Mouse (Mus musculus) adrenal gland, adult 8-10 months (tissue): ENCODE results near the gene Gpr65. TPM values are rescaled to one million over a fixed set of nuclear protein-coding genes. Genes with fewer than 3 reads are reported as not detected.
"Not testable (repeated sequence)": the region's sequence is repeated elsewhere in the genome, so short reads cannot be mapped to it uniquely, and the experiment has no call there.

ENCODE experiments used
- DNase-seq: peaks from one replicate; pipeline ENCODE4 v3.0.0; 2022
- total RNA-seq, 4 experiments: library from RNA; stranded (reverse); gene quantifications; 2 replicates each; pipeline ENCODE4 v1.2.4; 2022

The Gpr65 gene
- 1 to 10 TPM; 1.4 to 3.8 (median 2.9) TPM for total RNA-seq

DNA sequence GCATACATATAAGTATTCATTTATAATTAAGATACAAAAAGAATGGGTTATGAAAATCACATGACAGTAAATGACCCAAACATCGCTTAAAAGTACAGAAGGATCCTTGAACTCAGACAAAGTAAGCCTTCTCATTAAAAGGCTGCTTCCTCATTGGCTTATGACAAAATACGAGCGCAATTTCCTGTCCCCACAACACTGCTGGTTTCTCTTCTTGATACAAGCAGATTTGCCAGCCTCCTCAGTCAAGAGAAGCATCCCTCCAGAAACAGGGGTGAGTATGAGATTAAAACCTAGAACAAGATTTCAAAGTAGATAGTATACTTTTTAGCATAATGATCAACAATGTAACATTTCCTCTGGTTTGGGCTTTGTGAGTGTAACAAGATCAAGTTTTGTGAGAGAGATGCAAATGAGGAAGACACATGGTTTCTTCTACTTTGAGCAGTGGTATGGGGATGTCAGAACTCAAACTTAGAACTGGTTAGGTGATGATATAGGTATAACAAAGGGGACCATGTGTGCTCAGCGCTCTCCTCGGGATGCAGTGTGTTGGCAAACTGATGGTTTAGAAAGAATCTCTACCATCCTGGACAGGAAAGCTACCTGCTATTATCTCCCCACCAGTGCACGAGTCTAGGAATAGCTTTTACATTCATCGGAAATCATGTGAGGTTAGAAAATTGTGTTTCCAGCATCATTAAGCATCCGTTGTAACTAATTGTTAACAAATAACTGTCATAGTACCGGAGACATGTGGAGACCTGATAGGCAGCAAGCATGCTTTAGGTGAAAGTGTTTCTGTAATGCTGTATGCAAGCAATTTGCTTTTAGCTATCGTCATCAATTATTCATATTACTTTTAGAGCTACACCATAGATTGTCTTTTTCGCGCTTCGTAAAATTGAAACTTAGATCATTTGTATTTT, at the start of gene Gpr65:
Gpr65 (plus strand) TSS at position 195 of the 929 bp plus-strand sequence.
- DNase-seq, result no peak

DNA sequence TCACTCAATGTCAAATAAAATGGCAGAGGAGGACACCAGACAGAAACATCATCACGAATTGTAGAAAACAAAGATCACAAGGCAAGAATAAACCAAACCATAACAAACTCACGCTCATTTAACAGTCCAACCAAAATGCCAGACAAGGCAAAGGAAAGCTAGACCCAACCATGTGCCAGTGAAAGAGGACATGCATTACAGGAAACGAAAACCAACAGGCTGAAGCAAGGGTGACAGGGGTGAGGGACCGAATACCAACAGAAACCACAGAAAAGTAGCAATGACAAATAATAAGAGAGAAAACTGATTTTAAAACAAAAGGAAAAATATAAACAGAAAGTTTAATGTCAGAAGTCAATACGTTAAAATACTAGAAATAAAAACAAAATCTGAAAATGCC, 45.1 kb upstream of the Gpr65 start:
- DNase-seq, result no peak

DNA sequence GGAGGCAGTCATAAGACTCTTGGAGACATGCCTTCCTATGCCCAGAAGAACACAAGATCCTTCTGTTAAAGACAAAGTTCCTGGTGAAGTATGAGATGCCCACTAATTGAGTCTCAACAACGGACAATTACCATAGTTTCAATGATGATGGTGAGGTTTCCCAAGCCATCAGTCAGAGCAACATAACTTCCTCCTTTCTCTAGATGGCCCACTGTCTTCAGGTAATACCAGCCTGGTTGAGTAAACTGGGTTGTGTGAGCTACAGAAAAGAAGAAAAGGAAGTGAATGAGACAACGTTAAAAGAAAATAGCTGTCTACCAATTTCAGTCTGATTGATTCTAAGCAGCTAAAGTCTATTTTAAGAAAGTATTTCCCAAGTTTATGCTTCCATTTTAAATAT, 41.4 kb upstream of the Gpr65 start:
- DNase-seq, result no peak

DNA sequence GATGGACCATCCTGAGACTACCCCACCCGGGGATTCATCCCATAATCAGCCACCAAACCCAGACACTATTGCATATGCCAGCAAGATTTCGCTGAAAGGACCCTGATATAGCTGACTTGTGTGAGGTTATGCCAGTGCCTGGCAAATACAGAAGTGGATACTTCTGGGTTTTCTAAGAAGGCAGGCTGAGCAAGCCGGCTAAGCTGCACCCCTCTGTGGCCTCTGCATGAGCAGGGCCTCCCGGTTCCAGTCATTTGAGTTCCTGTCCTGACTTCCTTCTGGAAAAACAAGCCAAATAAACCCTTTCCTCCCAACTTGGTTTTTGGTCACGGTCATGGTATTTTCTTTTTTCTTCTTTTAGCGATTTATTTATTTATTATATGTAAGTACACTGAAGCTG, 30.0 kb upstream of the Gpr65 start:
- DNase-seq, result not testable (repeated sequence)

DNA sequence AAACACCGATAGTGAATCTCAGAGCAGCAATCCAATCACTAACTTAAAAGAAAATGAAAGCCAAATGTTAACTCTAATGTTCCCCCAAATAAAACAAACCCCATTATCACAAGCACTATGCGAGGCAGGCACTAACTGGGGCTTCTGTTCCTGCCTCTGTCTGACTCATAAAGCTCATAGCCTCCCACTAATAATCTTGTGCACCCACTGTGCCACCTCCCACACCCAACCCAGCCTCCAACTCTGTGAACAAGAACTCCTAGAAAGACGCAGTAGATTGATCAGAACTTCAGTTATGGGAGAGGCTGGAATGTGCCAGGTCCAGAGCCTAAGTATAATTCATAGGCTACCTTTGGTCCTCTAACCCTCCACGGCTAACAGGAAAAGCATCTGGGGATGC, 24.3 kb upstream of the Gpr65 start:
- DNase-seq, result no peak

DNA sequence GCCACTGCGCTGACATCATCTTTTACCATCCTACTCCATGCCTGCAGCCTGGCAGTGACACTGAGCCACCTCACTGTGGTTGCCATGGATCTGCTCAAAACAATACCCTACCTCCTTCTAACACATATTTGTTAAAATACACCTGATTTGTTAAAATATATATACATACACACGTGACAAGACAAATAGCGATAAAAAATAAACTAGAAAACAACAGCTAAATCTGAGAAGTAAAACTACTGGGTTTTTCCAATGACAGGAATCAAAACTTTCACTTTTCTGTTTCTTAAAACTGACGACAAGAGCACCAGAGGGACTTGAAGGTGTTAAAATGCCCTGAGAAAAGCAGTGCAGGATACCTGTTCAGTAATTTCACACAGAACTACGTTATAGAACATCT, 23.6 kb upstream of the Gpr65 start:
- no peak for DNase-seq

DNA sequence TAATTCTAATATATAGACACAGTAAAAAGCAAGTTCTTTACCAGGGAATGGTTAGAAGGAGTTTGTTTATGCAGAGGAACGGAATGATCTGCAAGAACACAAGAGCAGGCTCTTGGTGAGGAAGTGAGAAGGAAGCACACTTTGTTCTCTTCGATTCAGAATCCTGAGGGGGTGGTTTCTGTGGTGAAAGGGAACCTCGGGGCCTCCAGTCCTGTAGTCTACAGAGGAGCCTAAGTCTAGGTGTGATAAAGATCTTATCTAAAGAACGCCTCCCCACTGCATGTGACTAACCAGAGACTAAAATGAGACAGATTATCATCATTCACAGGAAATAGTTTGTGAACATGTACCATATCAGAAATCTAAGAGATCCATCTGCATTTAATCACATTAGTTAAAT, 21.6 kb upstream of the Gpr65 start:
- DNase-seq, result no peak

DNA sequence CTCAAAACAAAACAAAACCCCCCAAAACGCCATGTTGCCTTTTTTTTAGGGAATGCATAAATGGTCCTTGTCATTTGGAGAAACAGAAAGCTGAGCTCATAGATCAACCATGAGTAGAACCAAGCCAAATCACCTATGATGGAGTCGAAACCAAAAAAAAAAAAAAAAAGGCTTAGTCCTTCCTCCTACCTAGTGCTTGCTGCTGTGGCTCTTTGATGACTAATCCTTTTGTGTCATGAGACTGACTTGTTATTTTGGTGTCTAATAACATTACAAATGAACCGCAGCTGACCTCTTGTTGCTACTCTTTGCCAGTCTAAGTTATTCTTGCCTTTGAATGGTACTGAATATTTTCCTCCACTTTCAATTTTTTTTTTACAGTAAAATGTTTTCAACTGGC, 18.8 kb upstream of the Gpr65 start:
- DNase-seq, result no peak

DNA sequence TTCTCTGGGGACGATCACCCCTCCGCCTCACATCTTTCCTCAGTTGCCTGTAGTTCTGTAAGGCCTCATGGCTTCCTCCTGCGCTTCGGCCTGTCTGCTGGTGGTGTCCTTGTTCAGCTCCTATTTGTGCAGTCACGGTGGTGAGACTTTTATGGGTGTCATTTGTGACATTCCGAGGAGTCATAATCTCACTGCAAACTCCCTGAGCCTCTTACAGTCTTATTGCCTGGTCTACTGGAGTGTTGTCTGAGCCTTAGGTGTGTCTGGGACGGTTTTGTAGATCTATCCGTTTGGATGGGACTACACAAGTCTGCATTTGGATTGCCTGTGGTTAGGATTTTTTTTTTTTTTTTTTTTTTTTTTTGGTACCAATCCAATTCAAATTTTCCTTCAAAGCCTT, 18.1 kb upstream of the Gpr65 start:
- DNase-seq, result no peak

DNA sequence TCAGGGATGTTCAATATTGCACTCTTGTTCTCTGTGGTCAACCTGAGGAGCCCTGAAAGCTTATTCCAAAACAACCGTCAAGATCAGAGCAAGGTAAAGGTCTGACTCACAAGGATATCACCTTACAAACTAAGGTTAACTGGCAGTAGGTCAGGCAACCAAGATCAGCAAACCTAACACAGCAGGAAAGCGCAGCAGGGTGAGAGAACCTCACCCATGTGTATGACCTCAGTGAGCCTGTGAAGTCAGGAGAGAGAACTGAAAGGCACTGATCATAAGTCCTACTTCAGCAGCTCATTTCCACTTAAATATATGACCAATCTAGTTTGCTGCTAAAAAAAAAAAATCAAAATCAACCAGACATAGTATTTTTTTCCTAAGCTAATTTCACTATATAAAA, 16.0 kb upstream of the Gpr65 start:
- no peak for DNase-seq

DNA sequence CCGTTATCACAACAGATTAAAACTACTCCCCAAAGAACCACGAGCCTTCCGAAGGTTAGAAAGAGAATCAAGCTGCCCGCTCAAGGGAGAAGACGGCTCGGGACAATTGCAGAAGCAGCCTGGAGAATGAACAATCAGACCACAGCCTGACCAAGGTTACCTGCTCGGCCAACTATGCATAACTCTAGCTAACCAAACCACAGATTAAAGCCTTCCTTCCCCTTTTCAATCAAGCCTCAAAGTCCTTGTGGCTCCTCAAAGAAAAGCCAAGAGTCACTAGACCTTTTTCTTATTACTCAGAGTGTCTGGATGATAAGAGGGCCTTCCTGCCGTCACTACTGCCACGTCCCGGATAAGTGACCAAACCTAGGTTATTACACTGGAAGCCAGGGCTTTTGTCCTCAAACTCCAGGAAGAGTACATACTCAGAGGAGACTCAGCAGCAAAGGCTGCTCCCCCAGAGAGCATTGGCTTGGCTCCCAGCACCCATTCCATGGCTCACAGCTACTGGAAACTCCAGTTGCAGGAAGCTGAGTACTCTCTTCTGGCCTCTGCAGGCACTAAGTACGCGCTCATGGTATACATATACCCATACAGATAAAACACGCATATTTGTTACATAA, 13.0 kb upstream of the Gpr65 start:
- no peak for DNase-seq

DNA sequence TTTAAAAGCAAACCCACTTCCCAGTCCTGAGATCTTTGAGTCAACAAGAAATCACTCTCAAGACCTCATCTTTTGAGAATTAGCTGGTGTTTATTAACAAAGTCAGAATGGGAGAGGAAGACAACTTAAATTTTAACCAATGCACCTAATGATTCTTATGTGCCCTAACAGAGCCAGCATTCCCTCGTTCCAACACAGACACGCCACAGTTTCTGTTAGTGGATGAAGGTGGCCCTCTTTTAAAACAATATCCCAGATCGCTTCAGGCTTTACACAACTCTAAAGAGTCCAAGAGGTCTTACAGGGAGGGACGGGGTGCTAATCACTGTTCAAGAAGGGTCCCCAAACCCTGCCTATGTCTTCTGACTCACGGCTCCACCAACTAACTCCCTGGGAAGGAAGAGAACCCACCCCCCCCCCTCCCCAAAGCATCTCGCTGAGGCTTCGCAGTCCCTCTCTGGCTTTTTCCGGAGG, 10.0 kb upstream of the Gpr65 start:
- DNase-seq, result no peak

DNA sequence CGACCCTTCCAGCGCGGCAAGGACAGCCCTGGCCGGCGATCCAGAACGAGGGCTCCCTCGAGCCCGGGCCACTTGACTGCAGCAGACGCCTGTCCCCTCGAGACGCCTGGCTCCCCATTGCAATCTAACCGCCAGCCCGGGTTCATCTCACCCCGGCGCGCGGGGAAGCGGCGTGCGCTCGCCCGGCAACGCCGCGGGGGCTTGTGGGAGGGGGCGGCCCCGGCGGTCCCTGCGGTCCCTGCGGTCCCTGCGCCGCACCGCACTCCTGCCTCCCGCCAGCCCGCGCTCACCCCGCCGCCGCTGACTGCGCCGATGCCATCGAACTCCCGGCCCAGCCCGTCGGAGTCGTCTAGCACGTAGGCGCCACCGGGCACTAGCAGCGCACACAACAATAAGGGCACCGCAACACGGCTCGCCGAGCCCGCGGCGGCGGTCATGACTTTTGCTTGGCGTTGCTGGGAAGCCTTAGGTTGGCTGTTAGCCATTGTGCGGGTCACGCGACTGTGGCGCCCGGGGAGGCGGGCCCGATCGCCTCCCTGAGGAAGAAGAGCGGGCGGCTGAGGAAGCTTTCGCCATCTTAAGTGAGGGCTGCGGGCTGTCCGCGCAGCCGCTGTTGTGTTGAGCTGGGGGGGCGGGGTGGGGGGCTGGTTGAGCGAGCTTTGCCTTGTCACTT, 9.5 kb upstream of the Gpr65 start, which contains the start of gene Galc:
Galc (minus strand) TSS at position 615 of the 673 bp plus-strand sequence.
- peak; percentile 88 for DNase-seq

DNA sequence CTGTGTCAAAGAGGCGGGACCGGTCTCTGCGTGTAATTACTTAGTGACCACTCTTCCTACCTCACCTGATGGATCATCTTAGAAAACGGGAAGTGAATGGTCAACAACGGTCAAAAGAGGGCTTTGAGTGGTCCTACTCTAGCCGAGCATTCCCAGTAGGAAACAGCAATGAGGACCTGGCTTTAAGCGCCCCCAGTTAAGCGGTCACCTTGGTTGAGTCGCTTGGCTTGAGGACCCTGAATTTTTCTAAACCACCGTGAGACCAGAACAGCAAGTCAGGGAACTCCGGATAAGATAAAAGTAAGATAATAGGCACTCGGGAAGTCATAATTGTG, 8.9 kb upstream of the Gpr65 start:
- no peak for DNase-seq

DNA sequence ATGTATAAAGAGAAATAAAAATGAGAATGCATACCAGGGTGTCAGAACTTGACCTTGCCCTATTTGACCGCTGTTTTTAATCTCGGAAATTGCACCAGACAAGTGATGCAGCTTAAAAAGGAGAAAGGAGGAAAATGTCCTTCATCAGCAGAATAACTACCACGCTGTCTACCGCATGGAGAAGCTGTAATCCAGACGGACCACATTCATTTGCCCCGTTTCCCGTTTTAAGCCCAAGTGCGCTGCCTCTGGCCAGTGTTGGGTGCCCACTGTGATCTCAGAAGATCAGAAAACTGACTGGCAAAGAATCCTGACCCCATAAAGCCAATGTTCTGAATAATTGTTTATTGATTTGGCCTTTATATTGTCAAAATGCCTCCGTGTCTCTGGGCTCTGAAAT, 2.7 kb upstream of the Gpr65 start:
- DNase-seq, result no peak

DNA sequence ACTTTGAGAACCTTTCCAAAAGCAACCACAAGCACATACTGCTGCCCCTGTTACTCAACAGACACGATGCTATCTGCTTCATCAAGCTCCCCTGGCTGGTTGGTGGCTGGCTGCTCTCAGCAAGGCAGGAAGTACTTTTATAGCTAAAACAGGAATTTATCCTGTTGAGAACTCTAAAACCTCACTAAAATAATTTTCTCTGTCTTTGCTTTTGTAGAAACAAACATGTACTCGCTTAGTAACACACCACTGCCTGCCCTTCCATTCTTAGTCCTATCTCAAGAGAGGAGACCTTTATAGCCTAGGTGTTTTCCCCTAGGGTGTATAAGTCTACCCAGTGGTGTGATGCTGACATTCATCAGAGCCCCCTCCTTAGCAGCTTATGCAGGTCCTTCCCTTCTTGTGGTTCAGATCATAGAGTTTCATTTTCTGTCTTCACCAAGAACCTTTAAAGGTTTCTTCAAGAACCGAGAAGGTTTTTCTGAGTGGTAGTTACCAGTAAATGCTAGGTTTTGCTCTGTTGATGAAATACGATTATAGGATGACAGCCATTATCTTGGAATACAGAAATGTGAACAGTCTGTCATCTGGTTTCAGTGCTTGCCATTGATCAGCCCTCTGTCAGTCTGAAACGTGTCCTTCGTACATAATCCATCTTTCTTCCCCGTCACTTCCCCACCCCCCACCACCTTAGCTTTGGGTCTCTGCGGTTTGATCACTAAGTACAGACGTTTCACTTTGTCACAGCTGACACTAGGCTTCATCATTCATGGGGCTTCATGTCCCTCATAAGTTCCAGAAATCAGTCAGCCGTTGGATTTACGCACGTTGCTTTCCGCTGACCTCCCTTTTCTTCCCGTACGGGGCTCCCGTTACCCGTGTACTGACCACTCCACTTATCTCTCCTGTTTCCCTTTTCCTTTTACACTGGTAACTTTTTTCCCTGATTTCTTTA, 1.6 kb downstream of the Gpr65 start:
- no peak for DNase-seq

DNA sequence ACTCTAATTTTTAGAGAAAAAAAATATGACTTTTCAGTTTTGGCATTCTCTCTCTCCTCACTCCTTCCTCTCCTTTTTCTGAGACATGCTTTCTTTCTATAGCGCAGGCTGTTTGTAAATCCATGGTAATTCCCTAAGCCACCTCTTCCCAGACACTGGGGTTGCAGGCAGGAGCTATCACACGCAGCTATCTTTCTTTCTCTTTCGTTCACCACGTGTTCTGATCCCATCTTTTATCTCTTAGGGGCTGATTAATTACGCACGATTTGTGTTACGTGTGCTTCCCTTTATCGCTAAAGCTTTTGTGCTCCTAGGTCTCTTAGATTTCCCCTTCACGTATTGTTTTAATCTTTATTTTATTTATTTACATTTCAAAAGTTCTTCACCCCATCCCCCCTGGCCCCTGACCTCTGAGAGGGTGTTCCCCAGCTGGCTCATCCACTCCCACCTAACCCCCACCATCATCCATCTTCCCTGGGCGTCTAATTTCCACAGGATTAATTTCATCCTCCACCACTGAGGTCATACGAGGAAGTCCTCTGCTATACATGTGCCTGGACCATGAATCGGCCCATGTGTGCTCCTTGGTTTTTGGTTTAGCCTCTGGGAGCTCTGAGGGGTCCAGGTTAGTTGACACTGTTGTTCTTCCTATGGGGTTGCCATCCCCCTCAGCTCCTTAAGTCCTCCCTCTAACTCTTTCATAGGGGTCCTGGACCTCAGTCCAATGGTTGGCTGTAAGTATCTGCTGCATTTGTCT, 2.6 kb downstream of the Gpr65 start:
- no peak for DNase-seq

DNA sequence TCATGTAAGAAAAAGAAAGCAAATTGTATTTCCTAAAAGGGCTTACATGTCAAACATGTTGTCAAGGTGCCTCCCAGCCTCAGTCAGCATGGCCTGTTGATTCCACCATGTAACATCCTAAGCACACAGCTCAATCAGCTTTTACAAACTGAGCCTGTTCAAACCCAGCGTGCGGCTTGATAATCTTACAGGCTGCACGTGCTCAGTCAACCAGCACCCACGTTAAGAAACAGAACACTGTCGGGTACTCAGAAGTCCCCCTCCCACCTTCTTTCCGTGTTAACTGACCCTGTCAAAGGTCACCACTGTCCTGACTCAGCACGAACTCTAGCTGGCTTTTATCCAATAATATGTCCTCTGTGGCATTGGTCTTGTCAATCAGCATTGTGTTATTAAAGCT, 4.0 kb downstream of the Gpr65 start:
- no peak for DNase-seq

DNA sequence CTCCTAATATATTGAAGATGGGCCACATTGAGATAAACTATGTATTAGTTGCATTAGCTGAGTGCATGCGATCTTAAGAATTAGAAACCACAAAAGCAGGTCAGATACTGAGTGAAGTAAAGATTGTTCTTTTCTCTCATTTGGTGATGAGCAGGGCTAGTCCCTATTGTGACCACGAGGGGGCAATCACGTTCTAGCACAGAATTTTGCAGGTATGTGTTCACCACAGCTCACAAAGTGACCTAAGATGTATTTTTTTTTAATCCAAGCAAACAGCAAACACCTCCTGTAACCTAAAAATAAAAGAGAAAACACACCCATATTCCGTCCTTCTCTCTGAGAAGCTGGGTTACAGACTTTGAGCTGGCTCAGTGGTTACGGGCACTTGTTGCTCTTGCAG, 12.1 kb downstream of the Gpr65 start:
- DNase-seq, result no peak

DNA sequence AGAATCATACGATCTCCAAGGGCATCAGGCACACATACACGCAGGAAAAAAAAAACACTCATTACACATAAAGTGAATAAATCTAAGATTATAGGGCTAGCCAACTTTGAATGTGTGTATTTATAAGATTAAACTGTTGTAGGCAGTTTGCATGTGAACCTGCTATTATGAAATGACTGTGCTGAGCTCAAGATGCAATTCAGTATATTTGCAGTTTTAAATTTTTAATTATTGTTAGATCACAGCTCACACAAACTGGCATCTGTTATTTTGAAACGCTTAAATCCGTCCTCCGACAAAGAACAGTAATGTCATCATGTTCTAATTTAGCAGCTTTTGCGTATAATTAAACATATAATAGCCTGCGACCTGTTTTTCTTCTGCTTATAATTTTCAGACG, 12.6 kb downstream of the Gpr65 start:
- no peak for DNase-seq

DNA sequence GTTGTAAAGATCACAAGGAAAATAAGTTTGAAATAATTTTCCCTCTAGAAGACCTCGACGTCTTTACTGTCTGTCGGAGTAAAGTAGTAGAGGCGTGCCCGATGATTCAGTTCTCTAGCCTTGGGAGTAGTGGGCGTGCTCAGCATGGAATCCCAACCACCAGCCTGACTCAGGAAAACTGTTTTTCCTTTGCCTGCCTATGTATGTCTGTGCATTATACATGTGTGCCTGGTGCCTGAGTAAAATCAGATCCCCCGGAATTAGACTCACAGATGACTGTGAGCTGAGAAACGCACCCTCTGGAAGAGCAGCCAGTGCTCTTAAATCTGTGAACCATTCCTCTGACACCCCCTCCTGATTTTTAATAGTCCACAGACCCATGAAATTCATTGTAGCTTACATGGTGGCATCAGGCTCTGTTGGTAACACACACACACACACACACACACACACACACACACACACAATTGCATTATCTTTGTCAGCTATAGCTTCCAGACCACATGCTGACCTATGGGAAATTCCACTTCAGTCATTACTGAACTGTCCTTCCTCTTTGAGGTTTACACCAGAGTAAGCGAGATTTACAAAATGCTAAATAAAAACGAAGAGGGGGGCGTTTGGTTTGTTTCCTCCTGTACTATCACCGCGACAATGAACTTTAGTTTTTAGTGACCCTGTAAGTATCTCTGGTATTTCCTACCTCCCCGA, 14.5 kb downstream of the Gpr65 start:
- DNase-seq, result peak; percentile 28
